Mouse (Mus musculus) left cerebral cortex, adult 2 months (tissue): ENCODE data around the gene Rdh9. TPM values are rescaled to one million over a fixed set of nuclear protein-coding genes. Genes with fewer than 3 reads are reported as not detected.
"Not testable (repeated sequence)": the region's sequence is repeated elsewhere in the genome, so short reads cannot be mapped to it uniquely, and the experiment has no call there.

Experiments used
- DNase-seq, 2 experiments: peaks; one replicate each; pipeline ENCODE4 v3.0.0; 2021 to 2022; ENCODE audit warnings: low spot score in 2 of 2, mixed read lengths in 1 of 2; ENCODE audit errors: extremely low spot score in 1 of 2
- H3K27ac ChIP-seq: fragments of 200-600 bp; 2 replicates; pipeline ENCODE4 v1.8.1; 2022
- H3K4me3 ChIP-seq: fragments of 200-600 bp; 2 replicates; pipeline ENCODE4 v1.8.1; 2022
- CTCF ChIP-seq: fragments of 200-600 bp; IDR thresholded peaks from 2 replicates; pipeline ENCODE4 v1.8.1; 2022; ENCODE audit warnings: antibody characterized with exemption, mild to moderate bottlenecking, moderate library complexity
- intact Hi-C: fragments of 180-260 bp; cut with DNase I; formaldehyde crosslinking; loops from one replicate; pipeline ENCODE4 v1.15.1; 2025
- total RNA-seq, 2 experiments: library from RNA; stranded (reverse); gene quantifications; 2 replicates each; pipeline ENCODE4 v1.2.3; 2021

Rdh9 gene
- total RNA-seq, 2 experiments from 2014 or later, result 0.54 to 0.58 TPM

- DNase-seq, result no peak
- no peak for TF ChIP-seq CTCF
- intact Hi-C loops, result no loop called here
- no peak overlapping the region for H3K27ac ChIP-seq
- no peak overlapping the region for H3K4me3 ChIP-seq
Observed at GRCm38 (mm10) chr10:127829121-127829520, 52.9 kb downstream of the Rdh9 start.

- intact Hi-C loops, DNase-seq, H3K27ac ChIP-seq, H3K4me3 ChIP-seq: not testable (repeated sequence)
Observed at GRCm38 (mm10) chr10:127834186-127834585, 58.0 kb downstream of the Rdh9 start.

GRCm38 (mm10) chr10:127835292-127835691 lies 59.1 kb downstream of the Rdh9 start:
- no peak overlapping the region for H3K4me3 ChIP-seq
- DNase-seq, result no peak
- TF ChIP-seq CTCF, result no peak
- no peak overlapping the region for H3K27ac ChIP-seq
- intact Hi-C loops, result no loop called here

GRCm38 (mm10) chr10:127837793-127838192 lies 61.6 kb downstream of the Rdh9 start:
- DNase-seq, H3K4me3 ChIP-seq, intact Hi-C loops, H3K27ac ChIP-seq: not testable (repeated sequence)

- Histone ChIP-seq H3K27ac (no peak overlapping the region), H3K4me3 (no peak overlapping the region)
- no peak for TF ChIP-seq CTCF
- DNase-seq, result no peak
- intact Hi-C loops, result no loop called here
Observed at GRCm38 (mm10) chr10:127838539-127838938, 62.4 kb downstream of the Rdh9 start.

GRCm38 (mm10) chr10:127840776-127841175 lies 64.6 kb downstream of the Rdh9 start:
- TF ChIP-seq CTCF, result no peak
- Histone ChIP-seq H3K4me3 (no peak overlapping the region), H3K27ac (no peak overlapping the region)
- intact Hi-C loops, result no loop called here
- no peak for DNase-seq

Other genes starting within 250 kb of the Rdh9 start
- 1 to 10 TPM; 5.4 to 5.5 TPM for gene Nxph4, start 241.8 kb upstream of the Rdh9 start, total RNA-seq
- 100 to 1,000 TPM; 341 to 357 TPM for gene Lrp1, start 155.2 kb upstream of the Rdh9 start, total RNA-seq
- gene Stat6, start 133.4 kb upstream of the Rdh9 start, total RNA-seq, result 10 to 100 TPM; 11.4 to 12.9 TPM
- 1 to 10 TPM; 4.1 to 4.7 TPM for gene Nemp1, start 109.5 kb upstream of the Rdh9 start, total RNA-seq
- gene Nab2, start 107.8 kb upstream of the Rdh9 start, total RNA-seq, result 10 to 100 TPM; 44.9 to 67.4 TPM
- 1 to 10 TPM; 1.2 to 1.4 TPM for gene Myo1a, start 71.2 kb upstream of the Rdh9 start, total RNA-seq
- gene Tac2, start 51.9 kb upstream of the Rdh9 start, total RNA-seq, result 10 to 100 TPM; 13.9 to 14.9 TPM
- gene Zbtb39, start 36.8 kb upstream of the Rdh9 start, total RNA-seq, result 10 to 100 TPM in 1 of 2 experiments, 1 to 10 TPM in 1; 9.8 to 10.3 TPM
- 1 to 10 TPM; 1.5 to 2.8 TPM for gene Gpr182, start 24.7 kb upstream of the Rdh9 start, total RNA-seq
- under 1 TPM; 0.23 to 0.28 TPM for gene Rdh1, start 16.7 kb upstream of the Rdh9 start, total RNA-seq
- not detected for gene Rdh16f1, start 16.6 kb upstream of the Rdh9 start, total RNA-seq
- under 1 TPM; 0.20 to 0.28 TPM for gene Rdh16, start 24.8 kb downstream of the Rdh9 start, total RNA-seq
- gene Rdh19, start 73.5 kb downstream of the Rdh9 start, total RNA-seq, result not detected
- not detected for gene Rdh16f2, start 90.1 kb downstream of the Rdh9 start, total RNA-seq
- not detected for gene Rdh7, start 112.4 kb downstream of the Rdh9 start, total RNA-seq
- not detected for gene Sdr9c7, start 122.1 kb downstream of the Rdh9 start, total RNA-seq
- not detected for gene Hsd17b6, start 231.2 kb downstream of the Rdh9 start, total RNA-seq
- 1 to 10 TPM; 7.9 to 8.1 TPM for gene Prim1, start 238.8 kb downstream of the Rdh9 start, total RNA-seq